Mouse (Mus musculus): ENCODE measurements around the gene Pecam1. TPM values are rescaled to one million over a fixed set of nuclear protein-coding genes. Genes with fewer than 3 reads are reported as not detected.
"Not testable (repeated sequence)": the region's sequence is repeated elsewhere in the genome, so short reads cannot be mapped to it uniquely, and the experiment has no call there.

The Pecam1 gene
- polyA plus RNA-seq, 1 experiment from 2014 or later: 0.05 TPM

DNA sequence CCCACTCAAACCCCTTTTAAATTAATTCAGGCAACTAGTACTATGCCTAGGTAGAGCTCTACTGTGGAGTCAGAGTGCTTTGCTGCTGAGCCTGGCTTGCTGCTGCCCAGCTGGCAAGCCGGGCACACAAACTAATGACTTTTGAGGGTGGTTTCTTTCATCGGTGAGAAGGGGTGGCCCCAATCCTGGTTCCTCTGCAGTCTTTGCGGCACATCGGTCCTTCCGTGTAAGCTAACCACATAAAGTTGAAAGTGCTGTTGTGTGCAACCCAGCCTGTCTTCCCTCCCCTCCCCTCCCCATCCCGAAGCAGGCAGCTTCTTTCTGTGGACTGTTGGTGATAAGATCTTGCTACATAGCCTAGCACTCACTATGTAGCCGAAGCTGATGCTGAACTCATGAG lies 1.7 kb upstream of the Pecam1 start:
- POLR2A ChIA-PET: no interaction called here
- in situ Hi-C loops (cut with MboI; ENCODE audit: low pct_unique_long_range_greater_than_20kb): loop anchor here (25.0 kb wide), 1 partner anchor 240 kb away; no protein-coding TSS in a partner anchor

DNA sequence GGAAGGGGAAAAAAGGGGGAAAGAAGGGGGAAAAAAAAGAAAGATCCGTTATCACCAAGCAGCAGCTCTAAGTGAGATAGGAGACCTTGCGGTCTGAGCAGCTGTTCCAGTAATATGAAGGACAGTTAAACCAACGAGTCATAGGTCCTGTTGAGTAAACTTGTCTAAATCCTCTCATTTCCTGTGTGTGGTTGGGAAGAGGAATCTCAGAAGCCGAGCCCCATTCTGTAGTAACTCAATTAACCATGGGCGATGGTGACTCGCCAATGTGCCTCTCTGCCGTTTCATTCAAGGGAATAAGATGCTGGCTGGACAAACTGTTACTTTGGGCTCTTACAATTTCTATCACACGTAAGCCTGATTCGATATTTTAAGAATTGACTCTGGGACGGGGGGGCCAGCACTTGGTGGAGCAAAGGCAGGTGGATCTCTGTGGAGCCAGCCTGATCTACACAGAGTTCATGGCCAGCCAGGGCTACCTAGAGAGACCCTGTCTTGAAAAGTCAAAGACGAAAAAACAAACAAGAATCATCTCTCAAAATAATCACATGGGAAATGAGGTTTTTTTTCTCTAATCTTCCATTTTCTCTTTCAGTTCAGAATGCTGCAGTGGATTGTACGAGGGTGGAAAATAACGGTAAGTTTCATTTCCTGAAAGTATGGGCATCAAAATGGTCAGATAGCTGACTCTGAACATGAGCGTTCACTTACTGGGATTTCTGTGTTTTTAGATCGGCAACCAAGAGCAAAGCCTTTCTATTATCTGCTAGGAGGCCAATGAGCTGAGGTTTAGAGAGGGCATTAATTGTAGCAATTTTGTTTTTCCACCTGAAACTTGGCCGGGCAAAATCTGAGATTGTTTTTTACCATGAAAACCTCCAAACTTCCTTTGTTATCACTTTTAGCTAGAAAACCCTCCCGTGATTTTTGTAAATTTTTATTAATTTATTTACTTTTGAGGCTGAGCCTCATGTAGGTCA lies 901 bp upstream of the Pecam1 start, which contains the start of gene Milr1:
Gene Milr1 (plus strand): TSS at position 188 of the 980 bp plus-strand sequence.
- DNase-seq (ENCODE audit: low read depth, low spot score) (no peak), ATAC-seq (no peak)
- in situ Hi-C loops (cut with MboI; ENCODE audit: low pct_unique_long_range_greater_than_20kb): loop anchor here (25.0 kb wide), 1 partner anchor 239 kb away; no protein-coding TSS in a partner anchor
- CTCF ChIA-PET: interaction anchor here (3.9 kb wide), 1 partner anchor 9 kb away, joined by 14 read pairs; no protein-coding TSS in a partner anchor
- no peaks in the 10 kb centered on the region for H3K27me3 ChIP-seq
- TF ChIP-seq CTCF (IDR thresholded peaks at IDR 0.05): no peak
- POLR2A ChIA-PET: no interaction called here

More for the DNA sequence above, 1.7 kb upstream of the Pecam1 start:
- CTCF ChIA-PET: interaction anchor here (3.9 kb wide), 1 partner anchor 10 kb away, joined by 14 read pairs; no protein-coding TSS in a partner anchor
- no peaks in the 10 kb centered on the region for H3K27me3 ChIP-seq
- TF ChIP-seq CTCF (IDR thresholded peaks at IDR 0.05): no peak
- DNase-seq (ENCODE audit: low read depth, low spot score) (no peak), ATAC-seq (no peak)

DNA sequence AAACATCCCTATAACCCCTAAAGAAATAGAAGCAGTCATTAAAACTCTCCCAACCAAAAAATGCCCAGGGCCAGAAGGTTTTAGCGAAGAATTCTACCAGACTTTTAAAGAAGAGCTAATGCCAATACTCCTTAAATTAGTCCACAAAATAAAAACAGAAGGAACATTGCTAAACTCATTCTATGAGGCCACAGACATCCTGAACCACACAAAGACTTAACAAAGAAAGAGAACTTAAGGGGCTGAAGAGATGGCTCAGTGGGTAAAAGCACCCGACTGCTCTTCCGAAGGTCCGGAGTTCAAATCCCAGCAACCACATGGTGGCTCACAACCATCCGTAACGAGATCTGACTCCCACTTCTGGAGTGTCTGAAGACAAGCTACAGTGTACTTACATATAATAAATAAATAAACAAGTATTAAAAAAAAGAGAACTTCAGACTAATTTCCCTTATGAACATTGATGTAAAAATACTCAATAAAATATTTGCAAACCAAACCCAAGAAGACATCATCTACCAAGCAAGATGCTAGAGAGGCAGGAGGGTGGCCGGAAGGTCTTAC lies 789 bp downstream of the Pecam1 start:
- CTCF ChIA-PET; POLR2A ChIA-PET; H3K27me3 ChIP-seq; ATAC-seq; DNase-seq (ENCODE audit: low read depth, low spot score): not testable (repeated sequence)
- in situ Hi-C loops (cut with MboI; ENCODE audit: low pct_unique_long_range_greater_than_20kb): loop anchor here (25.0 kb wide), 1 partner anchor 237 kb away; no protein-coding TSS in a partner anchor

DNA sequence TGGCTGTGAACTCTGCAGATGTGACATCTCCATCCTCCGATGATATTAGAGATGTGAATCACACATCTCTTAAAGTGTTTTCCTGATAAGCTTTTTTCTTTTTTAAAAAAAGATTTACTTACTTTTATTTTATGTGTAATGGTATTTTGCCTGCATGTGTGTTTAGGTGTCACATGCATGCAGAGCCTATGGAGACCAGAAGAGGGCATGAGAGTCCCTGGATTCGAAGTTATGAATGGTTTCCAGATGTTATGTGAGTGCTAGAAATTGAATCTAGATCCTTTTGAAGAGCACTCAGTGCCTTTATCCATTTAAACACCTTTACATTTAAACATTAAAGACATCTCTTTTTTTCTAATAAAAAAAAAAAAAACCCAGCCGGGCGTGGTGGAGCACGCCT lies 5.5 kb downstream of the Pecam1 start:
- POLR2A ChIA-PET: no interaction called here
- TF ChIP-seq CTCF (IDR thresholded peaks at IDR 0.05): peak; percentile 53
- DNase-seq (ENCODE audit: low read depth, low spot score) (no peak), ATAC-seq (no peak)
- H3K27me3 ChIP-seq: no peaks in the 10 kb centered on the region
- CTCF ChIA-PET: no interaction called here
- in situ Hi-C loops (cut with MboI; ENCODE audit: low pct_unique_long_range_greater_than_20kb): loop anchor here (5.0 kb wide), 1 partner anchor 98 kb away; no protein-coding TSS in a partner anchor

DNA sequence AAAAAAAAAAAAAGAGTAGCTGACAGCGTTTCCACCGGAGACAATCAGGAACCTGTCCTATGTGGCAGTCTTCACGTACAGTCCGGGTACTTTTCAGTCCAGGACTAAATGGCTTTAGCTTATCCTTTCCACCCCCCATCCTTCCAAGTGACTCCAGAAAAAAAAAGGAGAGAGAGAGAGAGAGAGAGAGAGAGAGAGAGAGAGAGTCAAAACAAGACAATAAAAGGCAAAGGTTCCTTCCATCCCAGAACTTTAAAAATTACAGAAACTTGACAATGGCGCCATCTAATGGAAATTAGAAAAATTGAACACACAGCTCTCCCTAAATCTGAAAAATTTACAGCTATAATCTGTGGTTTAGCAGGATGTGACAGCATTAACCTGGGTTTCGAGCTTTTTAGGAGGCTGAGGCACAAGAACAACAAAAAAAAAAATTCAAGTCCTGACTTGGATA lies 8.0 kb downstream of the Pecam1 start:
- ChIA-PET POLR2A (interaction anchor here (0.7 to 0.9 kb wide), 3 partner anchors 92 to 240 kb away, joined by 3 to 6 read pairs (median 4); no protein-coding TSS in a partner anchor), CTCF (interaction anchor here (0.6 to 3.2 kb wide), 24 partner anchors 10 to 330 kb away, joined by 3 to 32 read pairs (median 3); partner anchors contain the start of genes Milr1 and Polg2)
- ATAC-seq: no peak
- in situ Hi-C loops (cut with MboI; ENCODE audit: low pct_unique_long_range_greater_than_20kb): loop anchor here (5.0 kb wide), 1 partner anchor 95 kb away; no protein-coding TSS in a partner anchor
- peak; percentile 60 for TF ChIP-seq CTCF (IDR thresholded peaks at IDR 0.05)
- no peaks in the 10 kb centered on the region for H3K27me3 ChIP-seq
- DNase-seq (ENCODE audit: low read depth, low spot score): no peak

DNA sequence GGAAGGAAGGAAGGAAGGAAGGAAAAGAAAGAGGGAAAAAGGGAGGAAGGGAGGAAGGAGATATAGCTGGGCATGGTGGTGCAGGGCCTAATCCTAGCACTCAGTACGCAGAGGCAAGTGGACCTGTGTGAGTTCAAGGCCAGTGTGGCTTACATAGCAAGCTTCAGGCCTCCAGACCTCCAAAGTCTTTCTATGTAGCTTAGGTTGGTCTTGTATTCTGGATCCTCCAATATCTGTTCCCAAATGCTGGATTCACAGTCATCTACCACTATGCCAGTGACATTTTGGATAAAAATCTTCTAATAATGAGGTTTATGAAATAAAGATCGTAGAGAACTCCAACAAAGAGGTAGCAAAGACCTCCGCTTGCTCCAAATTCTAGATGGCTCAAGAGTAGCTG lies 8.6 kb downstream of the Pecam1 start:
- ChIA-PET POLR2A (interaction anchor here (0.6 to 0.9 kb wide), 2 partner anchors 71 to 240 kb away, joined by 3 to 4 read pairs; no protein-coding TSS in a partner anchor), CTCF (interaction anchor here (0.7 to 3.2 kb wide), 15 partner anchors 11 to 329 kb away, joined by 3 to 32 read pairs (median 5); partner anchors contain the start of genes Milr1 and Polg2)
- no peaks in the 10 kb centered on the region for H3K27me3 ChIP-seq
- in situ Hi-C loops (cut with MboI; ENCODE audit: low pct_unique_long_range_greater_than_20kb): loop anchor here (5.0 kb wide), 1 partner anchor 95 kb away; no protein-coding TSS in a partner anchor
- TF ChIP-seq CTCF (IDR thresholded peaks at IDR 0.05): no peak
- ATAC-seq: no peak
- no peak for DNase-seq (ENCODE audit: low read depth, low spot score)

DNA sequence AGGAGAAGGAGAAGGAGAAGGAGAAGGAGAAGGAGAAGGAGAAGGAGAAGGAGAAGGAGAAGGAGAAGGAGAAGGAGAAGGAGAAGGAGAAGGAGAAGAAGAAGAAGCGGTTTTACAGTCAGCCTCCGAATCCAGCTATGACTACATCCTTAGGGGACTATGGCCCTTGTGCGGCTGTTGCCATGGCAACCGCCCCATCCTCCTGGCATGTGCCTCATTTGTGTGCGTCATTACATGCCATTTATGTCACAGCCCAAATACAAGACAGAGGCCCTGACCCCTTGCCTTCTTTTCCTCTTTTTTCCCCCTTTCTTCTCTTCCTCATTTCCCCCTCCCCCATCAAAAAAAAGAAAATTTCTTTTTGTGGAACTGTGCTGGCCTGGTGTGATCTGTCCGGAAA lies 9.2 kb downstream of the Pecam1 start:
- H3K27me3 ChIP-seq: no peaks in the 10 kb centered on the region
- DNase-seq (ENCODE audit: low read depth, low spot score): no peak
- in situ Hi-C loops (cut with MboI; ENCODE audit: low pct_unique_long_range_greater_than_20kb): loop anchor here (5.0 kb wide), 1 partner anchor 94 kb away; no protein-coding TSS in a partner anchor
- POLR2A ChIA-PET: interaction anchor here (0.5 to 0.6 kb wide), 2 partner anchors 58 to 71 kb away, joined by 3 to 4 read pairs; no protein-coding TSS in a partner anchor
- no peak for ATAC-seq
- TF ChIP-seq CTCF (IDR thresholded peaks at IDR 0.05): no peak
- CTCF ChIA-PET: interaction anchor here (1.6 to 3.2 kb wide), 5 partner anchors 10 to 93 kb away, joined by 7 to 32 read pairs (median 14); partner anchors contain the start of gene Milr1

DNA sequence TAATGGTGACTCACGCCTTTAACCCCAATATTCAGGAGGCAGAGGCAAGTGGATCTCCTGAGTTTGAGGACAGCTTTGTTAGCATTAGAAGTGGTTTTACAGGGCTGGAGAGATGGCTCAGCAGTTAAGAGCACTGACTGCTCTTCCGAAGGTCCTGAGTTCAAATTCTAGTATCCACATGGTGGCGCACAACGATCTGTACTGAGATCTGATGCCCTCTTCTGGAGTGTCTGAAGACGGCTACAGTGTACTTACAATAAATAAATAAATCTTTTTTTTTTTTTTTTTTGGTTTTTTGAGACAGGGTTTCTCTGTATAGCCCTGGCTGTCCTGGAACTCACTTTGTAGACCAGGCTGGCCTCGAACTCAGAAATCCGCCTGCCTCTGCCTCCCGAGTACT lies 9.7 kb downstream of the Pecam1 start:
- POLR2A ChIA-PET: interaction anchor here (0.5 kb wide), 1 partner anchor 58 kb away, joined by 4 read pairs; no protein-coding TSS in a partner anchor

DNA sequence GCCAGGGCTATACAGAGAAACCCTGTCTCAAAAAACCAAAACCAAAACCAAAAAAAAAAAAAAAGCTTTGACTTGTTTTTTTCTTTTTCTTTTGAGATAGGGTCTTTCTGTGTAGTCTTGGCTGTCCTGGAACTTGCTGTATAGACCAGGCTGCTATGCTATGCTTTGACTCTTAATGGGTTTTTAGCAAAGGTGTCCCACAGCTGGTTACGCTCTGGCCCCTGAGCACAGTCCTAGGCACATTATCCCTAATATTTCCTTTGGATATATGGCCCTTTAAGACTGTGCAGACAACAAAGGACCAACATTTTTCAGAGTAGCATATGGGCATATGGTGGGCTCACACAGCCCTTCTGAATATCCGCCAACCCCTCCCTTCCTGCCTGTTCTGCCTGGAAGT lies 11.3 kb downstream of the Pecam1 start:
- POLR2A ChIA-PET: interaction anchor here (0.5 to 0.7 kb wide), 2 partner anchors 57 to 121 kb away, joined by 3 to 4 read pairs; no protein-coding TSS in a partner anchor
- TF ChIP-seq CTCF (IDR thresholded peaks at IDR 0.05): no peak
- ATAC-seq (no peak), DNase-seq (ENCODE audit: low read depth, low spot score) (no peak)
- in situ Hi-C loops (cut with MboI; ENCODE audit: low pct_unique_long_range_greater_than_20kb): no loop called here
- no peaks in the 10 kb centered on the region for H3K27me3 ChIP-seq
- CTCF ChIA-PET: no interaction called here

More for the DNA sequence above, 9.7 kb downstream of the Pecam1 start:
- DNase-seq (ENCODE audit: low read depth, low spot score); ATAC-seq; H3K27me3 ChIP-seq: not testable (repeated sequence)
- peak; percentile 28 for TF ChIP-seq CTCF (IDR thresholded peaks at IDR 0.05)
- in situ Hi-C loops (cut with MboI; ENCODE audit: low pct_unique_long_range_greater_than_20kb): loop anchor here (5.0 kb wide), 1 partner anchor 93 kb away; no protein-coding TSS in a partner anchor
- CTCF ChIA-PET: interaction anchor here (3.2 kb wide), 1 partner anchor 93 kb away, joined by 32 read pairs; no protein-coding TSS in a partner anchor

Measured in Patski (cell line).